Mouse (Mus musculus): ENCODE results near the gene Gne. TPM values are rescaled to one million over a fixed set of nuclear protein-coding genes. Genes with fewer than 3 reads are reported as not detected.

The Gne gene
- total and polyA plus RNA-seq, 2 experiments from 2014 or later: 24.2 to 44.0 TPM

DNA sequence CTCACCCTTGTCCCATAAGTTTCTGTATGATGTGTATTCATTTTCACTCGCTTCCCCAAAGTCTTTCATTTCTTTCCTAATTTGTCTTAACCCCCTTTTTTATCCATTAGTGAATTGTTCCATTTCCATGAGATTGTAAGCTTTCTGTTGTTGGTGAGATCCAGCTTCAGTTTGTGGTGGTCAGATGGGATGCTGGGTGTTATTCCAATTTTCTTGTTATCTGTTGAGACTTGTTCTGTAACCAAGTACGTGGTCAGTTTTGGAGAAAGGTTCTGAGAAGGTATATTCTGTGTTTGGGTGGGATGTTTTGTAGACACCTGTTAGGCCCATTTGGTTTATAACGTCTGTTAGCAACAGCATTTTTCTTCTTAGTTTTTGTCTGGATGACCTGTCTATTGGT lies 1.6 kb upstream of the Gne start:
- TF ChIP-seq EP300 (IDR thresholded peaks at IDR 0.05; ENCODE audit: low read depth): no peak
- TF ChIP-seq CTCF (IDR thresholded peaks at IDR 0.05; ENCODE audit: low read depth): no peak
- WGBS: 91% methylated on average over 3 of the region's 3 CpGs

GRCm38 (mm10) chr4:44084602-44085325 lies 787 bp upstream of the Gne start:
- Histone ChIP-seq H3K27ac (ENCODE audit: low read depth) (peak overlapping the region; percentile 44), H3K27me3 (ENCODE audit: control insufficient read depth, insufficient read depth, low read length) (no peaks in the 10 kb centered on the region), H3K4me2 (ENCODE audit: low read depth, low read length) (peak overlapping the region; percentile 34; the same call in 1 of the 2 replicates), H3K9me3 (replicated peaks; ENCODE audit: control insufficient read depth, low read length) (no peaks in the 10 kb centered on the region), H3K4me3 (ENCODE audit: low read depth, low read length) (no peak overlapping the region), H3K36me3 (replicated peaks; ENCODE audit: control insufficient read depth, insufficient read depth, low read length) (no peaks in the 10 kb centered on the region), H3K4me1 (ENCODE audit: control insufficient read depth, insufficient read depth) (no peaks in the 10 kb centered on the region), H3K9ac (replicated peaks; ENCODE audit: low read depth, low read length) (no peak overlapping the region)
- 81% methylated on average over 13 of the region's 13 CpGs for WGBS
- TF ChIP-seq CTCF (IDR thresholded peaks at IDR 0.05; ENCODE audit: low read depth) (no peak), EP300 (IDR thresholded peaks at IDR 0.05; ENCODE audit: low read depth) (no peak)
- DNase-seq (ENCODE audit: low spot score): no peak
- no peak for ATAC-seq (ENCODE audit: insufficient read depth, low read depth)

More for the DNA sequence above, 1.6 kb upstream of the Gne start:
- no peaks in the 10 kb centered on the region for H3K27me3 ChIP-seq (ENCODE audit: control insufficient read depth, insufficient read depth, low read length)
- DNase-seq (ENCODE audit: low spot score) (no peak), ATAC-seq (ENCODE audit: insufficient read depth, low read depth) (no peak)
- no peak overlapping the region for H3K9ac ChIP-seq (replicated peaks; ENCODE audit: low read depth, low read length)
- no peaks in the 10 kb centered on the region for H3K4me1 ChIP-seq (ENCODE audit: control insufficient read depth, insufficient read depth)
- no peak overlapping the region for H3K4me2 ChIP-seq (ENCODE audit: low read depth, low read length)
- H3K4me3 ChIP-seq (ENCODE audit: low read depth, low read length): no peak overlapping the region
- H3K36me3 ChIP-seq (replicated peaks; ENCODE audit: control insufficient read depth, insufficient read depth, low read length): no peaks in the 10 kb centered on the region
- no peaks in the 10 kb centered on the region for H3K9me3 ChIP-seq (replicated peaks; ENCODE audit: control insufficient read depth, low read length)
- no peak overlapping the region for H3K27ac ChIP-seq (ENCODE audit: low read depth)

DNA sequence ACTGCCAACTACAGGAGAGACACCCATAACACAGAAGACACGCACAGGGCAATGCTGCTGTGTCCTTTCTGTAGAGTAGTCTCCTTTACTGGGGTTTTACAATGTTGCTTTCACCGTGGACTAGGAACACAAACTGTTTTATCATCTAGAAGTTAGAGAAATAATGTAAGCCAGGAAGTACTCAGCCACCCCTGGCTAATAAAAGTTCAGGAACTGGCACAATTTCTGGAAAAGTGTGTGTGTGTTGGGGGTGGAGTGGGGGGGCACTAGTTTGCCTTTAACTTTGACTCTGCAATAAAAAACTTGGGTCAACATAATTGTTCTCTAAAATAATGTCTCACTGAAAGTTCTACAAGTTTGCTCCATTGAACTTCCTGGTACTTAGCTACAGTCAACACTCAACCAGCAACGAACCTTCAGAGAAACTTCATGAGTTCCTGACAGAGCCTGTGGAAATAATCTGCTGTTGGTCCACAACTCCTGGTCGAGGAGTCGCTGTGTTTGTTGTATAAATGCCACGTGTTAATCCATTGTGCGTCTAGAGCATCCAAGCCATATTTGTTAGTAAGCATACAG lies 5.5 kb downstream of the Gne start:
- ATAC-seq (ENCODE audit: insufficient read depth, low read depth): no peak
- H3K4me2 ChIP-seq (ENCODE audit: low read depth, low read length): no peak overlapping the region
- H3K27ac ChIP-seq (ENCODE audit: low read depth): no peak overlapping the region
- no peaks in the 10 kb centered on the region for H3K27me3 ChIP-seq (ENCODE audit: control insufficient read depth, insufficient read depth, low read length)
- WGBS: 81% methylated on average over 7 of the region's 7 CpGs
- H3K9me3 ChIP-seq (replicated peaks; ENCODE audit: control insufficient read depth, low read length): no peaks in the 10 kb centered on the region
- no peaks in the 10 kb centered on the region for H3K36me3 ChIP-seq (replicated peaks; ENCODE audit: control insufficient read depth, insufficient read depth, low read length)
- H3K9ac ChIP-seq (replicated peaks; ENCODE audit: low read depth, low read length): no peak overlapping the region
- H3K4me1 ChIP-seq (ENCODE audit: control insufficient read depth, insufficient read depth): no peaks in the 10 kb centered on the region
- TF ChIP-seq EP300 (IDR thresholded peaks at IDR 0.05; ENCODE audit: low read depth): no peak
- TF ChIP-seq CTCF (IDR thresholded peaks at IDR 0.05; ENCODE audit: low read depth): no peak
- no peak for DNase-seq (ENCODE audit: low spot score)
- H3K4me3 ChIP-seq (ENCODE audit: low read depth, low read length): no peak overlapping the region

GRCm38 (mm10) chr4:44074422-44074821 lies 9.6 kb downstream of the Gne start:
- no peaks in the 10 kb centered on the region for H3K36me3 ChIP-seq (replicated peaks; ENCODE audit: control insufficient read depth, insufficient read depth, low read length)
- H3K4me1 ChIP-seq (ENCODE audit: control insufficient read depth, insufficient read depth): peaks cover 16% of the 10 kb centered on the region
- H3K27ac ChIP-seq (ENCODE audit: low read depth): no peak overlapping the region
- DNase-seq (ENCODE audit: low spot score): no peak
- H3K9ac ChIP-seq (replicated peaks; ENCODE audit: low read depth, low read length): no peak overlapping the region
- no peak for TF ChIP-seq CTCF (IDR thresholded peaks at IDR 0.05; ENCODE audit: low read depth)
- TF ChIP-seq EP300 (IDR thresholded peaks at IDR 0.05; ENCODE audit: low read depth): no peak
- no peaks in the 10 kb centered on the region for H3K27me3 ChIP-seq (ENCODE audit: control insufficient read depth, insufficient read depth, low read length)
- no peaks in the 10 kb centered on the region for H3K9me3 ChIP-seq (replicated peaks; ENCODE audit: control insufficient read depth, low read length)
- WGBS: 62% methylated on average over 4 of the region's 4 CpGs
- H3K4me2 ChIP-seq (ENCODE audit: low read depth, low read length): no peak overlapping the region
- no peak for ATAC-seq (ENCODE audit: insufficient read depth, low read depth)
- no peak overlapping the region for H3K4me3 ChIP-seq (ENCODE audit: low read depth, low read length)

GRCm38 (mm10) chr4:44073799-44074198 lies 10.2 kb downstream of the Gne start:
- Histone ChIP-seq H3K9ac (replicated peaks; ENCODE audit: low read depth, low read length) (no peak overlapping the region), H3K4me2 (ENCODE audit: low read depth, low read length) (no peak overlapping the region), H3K36me3 (replicated peaks; ENCODE audit: control insufficient read depth, insufficient read depth, low read length) (no peaks in the 10 kb centered on the region), H3K4me3 (ENCODE audit: low read depth, low read length) (no peak overlapping the region), H3K9me3 (replicated peaks; ENCODE audit: control insufficient read depth, low read length) (no peaks in the 10 kb centered on the region), H3K4me1 (ENCODE audit: control insufficient read depth, insufficient read depth) (peaks cover 16% of the 10 kb centered on the region), H3K27ac (ENCODE audit: low read depth) (peak overlapping the region; percentile 97; the same call in 1 of the 2 replicates), H3K27me3 (ENCODE audit: control insufficient read depth, insufficient read depth, low read length) (no peaks in the 10 kb centered on the region)
- ATAC-seq (ENCODE audit: insufficient read depth, low read depth) (no peak), DNase-seq (ENCODE audit: low spot score) (no peak)
- TF ChIP-seq CTCF (IDR thresholded peaks at IDR 0.05; ENCODE audit: low read depth) (no peak), EP300 (IDR thresholded peaks at IDR 0.05; ENCODE audit: low read depth) (no peak)
- WGBS: 77% methylated on average over 3 of the region's 3 CpGs
